Mouse (Mus musculus) left cerebral cortex, adult 18-20 months (tissue): Measurements from ENCODE around the gene Col6a2. TPM values are rescaled to one million over a fixed set of nuclear protein-coding genes. Genes with fewer than 3 reads are reported as not detected.

Experiments
- DNase-seq, 2 experiments: peaks; one replicate each; pipeline ENCODE4 v3.0.0; 2021 to 2022; ENCODE audit warnings: low spot score in 2 of 2, mixed read lengths in 1 of 2
- total RNA-seq, 2 experiments: library from RNA; stranded (reverse); gene quantifications; 2 replicates each; pipeline ENCODE4 v1.2.3; 2021

The Col6a2 gene
- total RNA-seq, 2 experiments from 2014 or later: 9.3 to 16.1 TPM

DNA sequence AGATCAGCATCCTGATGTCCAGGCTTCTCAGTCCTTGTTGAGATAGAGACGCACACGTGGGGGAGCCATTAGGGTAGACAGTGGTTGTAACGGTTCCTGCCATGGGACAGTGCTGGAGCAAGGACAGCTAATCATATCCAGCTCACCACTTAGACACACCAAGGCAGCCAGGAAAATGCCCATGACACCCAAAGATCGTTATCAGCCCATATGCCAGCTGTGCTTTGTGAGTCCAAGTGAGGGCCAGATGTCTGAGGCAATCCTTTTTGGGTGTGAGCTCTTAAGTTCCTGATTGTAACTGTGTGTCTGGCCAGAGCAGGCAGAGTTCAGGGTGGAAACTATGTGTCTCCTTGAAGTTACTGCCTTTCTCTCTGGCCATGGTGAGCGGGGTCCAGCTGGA, 69.4 kb downstream of the Col6a2 start:
- DNase-seq: no peak

DNA sequence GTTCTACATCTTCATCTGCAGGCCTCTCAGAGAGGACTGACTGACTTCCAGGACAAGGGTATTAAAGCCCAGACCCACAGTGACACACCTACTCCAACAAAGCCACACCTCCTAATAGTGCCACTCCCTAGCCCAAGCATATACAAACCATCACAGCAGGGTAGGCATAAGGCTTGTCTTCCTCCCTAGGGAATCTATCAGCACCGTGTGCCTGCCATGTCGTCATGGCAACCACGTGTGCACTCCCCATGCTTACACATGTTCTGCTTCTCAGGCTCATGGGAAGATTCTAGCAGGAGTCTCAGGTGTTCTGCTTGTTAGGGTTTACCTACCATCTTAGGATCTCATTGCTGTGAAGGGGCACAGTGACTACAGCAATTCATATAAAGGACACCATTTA, 71.9 kb downstream of the Col6a2 start:
- DNase-seq: no peak

DNA sequence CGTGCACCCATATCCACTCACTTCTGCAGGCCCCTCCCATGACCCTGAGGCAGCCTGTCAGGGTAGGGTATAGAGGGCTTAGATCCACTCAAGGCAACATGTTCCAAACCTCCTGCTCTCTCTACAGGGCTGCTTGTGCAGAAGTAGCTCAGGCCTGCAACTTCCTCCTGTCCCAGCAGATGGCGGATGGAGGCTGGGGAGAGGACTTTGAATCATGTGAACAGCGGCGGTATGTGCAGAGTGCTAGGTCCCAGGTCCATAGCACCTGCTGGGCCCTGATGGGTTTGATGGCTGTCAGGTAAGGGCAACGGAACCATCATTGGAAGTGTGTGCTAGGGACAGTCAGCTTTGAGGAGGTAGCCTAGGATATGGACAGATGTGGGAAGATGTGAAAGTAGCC, 73.0 kb downstream of the Col6a2 start:
- DNase-seq: no peak

DNA sequence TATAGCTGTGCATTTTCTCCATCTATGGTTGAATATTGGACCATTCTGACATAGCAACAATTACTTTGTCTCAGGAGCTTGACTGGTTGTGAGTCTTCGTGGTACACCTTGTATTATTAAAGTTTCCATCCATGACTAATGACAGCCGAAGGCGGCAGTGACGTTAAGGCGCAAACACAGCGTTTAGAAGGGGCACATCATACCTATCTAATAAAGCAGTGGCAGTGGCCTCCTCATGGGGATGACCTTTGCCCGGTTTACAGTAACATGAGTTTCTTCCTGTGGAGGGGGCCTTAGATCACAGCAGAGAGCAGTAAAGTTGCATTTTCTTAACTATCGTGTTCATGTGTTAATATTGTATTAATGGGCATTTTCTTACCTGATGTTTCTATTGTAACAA, 75.2 kb downstream of the Col6a2 start:
- no peak for DNase-seq

DNA sequence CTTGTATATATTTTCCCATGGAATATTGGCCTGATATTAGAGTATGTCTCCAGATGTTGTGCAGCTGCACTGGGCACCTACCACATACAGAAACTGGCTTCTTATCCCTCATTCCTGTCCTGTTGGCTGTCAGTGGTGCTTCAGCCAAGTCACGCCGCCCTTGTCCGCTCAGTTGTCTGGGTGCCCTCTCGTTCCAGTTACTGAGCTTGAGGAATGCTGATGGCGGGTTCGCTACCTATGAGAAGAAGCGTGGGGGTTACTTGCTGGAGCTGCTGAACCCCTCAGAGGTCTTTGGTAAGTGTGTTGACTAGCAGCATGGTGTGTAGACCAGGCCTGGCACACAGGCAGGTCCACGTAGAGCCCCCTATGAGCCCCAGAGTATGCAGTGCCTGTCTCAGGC, 76.9 kb downstream of the Col6a2 start:
- no peak for DNase-seq

Other genes starting within 250 kb of the Col6a2 start
- not detected for gene AC141477.1, start 183.2 kb downstream of the Col6a2 start, total RNA-seq
- 10 to 100 TPM; 22.2 to 29.9 TPM for gene Pcnt, start 180.8 kb downstream of the Col6a2 start, total RNA-seq
- not detected for gene 2610028H24Rik, start 174.5 kb downstream of the Col6a2 start, total RNA-seq
- gene Mcm3ap, start 154.7 kb downstream of the Col6a2 start, total RNA-seq: 10 to 100 TPM; 51.7 to 53.7 TPM
- gene Ybey, start 154.5 kb downstream of the Col6a2 start, total RNA-seq: 1 to 10 TPM; 4.5 TPM
- gene Lss, start 92.0 kb downstream of the Col6a2 start, total RNA-seq: 10 to 100 TPM; 47.2 to 58.6 TPM
- gene Spatc1l, start 61.4 kb downstream of the Col6a2 start, total RNA-seq: not detected
- under 1 TPM in 1 of 2 experiments, not detected in 1; 0.12 TPM for gene Ftcd, start 48.0 kb downstream of the Col6a2 start, total RNA-seq
- gene Col6a1, start 102.5 kb upstream of the Col6a2 start, total RNA-seq: 10 to 100 TPM; 48.6 to 52.8 TPM